ENCODE assay signal across 8 mouse cellular contexts in genomic region chr4:140960781-140961466, GRCm38 (mm10). TPM values are rescaled to one million over a fixed set of nuclear protein-coding genes. Genes with fewer than 3 reads are reported as not detected.
DNase-seq lines count a peak whose midpoint lies in the region; ATAC-seq and TF ChIP-seq lines count a peak whose summit lies in the region.

Sdhb (plus strand) TSS chr4:140961203.

- TF ChIP-seq POLR2A in kidney, adult 2 months (IDR thresholded peaks at IDR 0.05; ENCODE audit: low read depth, low read length) = no peak
- TF ChIP-seq POLR2A in spleen, adult 2 months (IDR thresholded peaks at IDR 0.05; ENCODE audit: low read depth, low read length) = no peak

- H3K27ac ChIP-seq in embryonic facial prominence, embryonic 13.5 days = peak within 1 kb of the TSS; percentile 73
- H3K27ac ChIP-seq in kidney, adult 2 months (ENCODE audit: insufficient read depth, low read depth, low read length) = peak within 1 kb of the TSS; percentile 85
- H3K27ac ChIP-seq in limb, embryonic 12.5 days = peak within 1 kb of the TSS; percentile 81
- H3K27ac ChIP-seq in midbrain, embryonic 15.5 days = peak within 1 kb of the TSS; percentile 91
- peak within 1 kb of the TSS; percentile 87 for H3K27ac ChIP-seq in spleen, adult 2 months (ENCODE audit: insufficient read depth, low read length)

- peaks cover 2% of the 10 kb centered on the region; the same call in 1 of the 2 replicates for H3K36me3 ChIP-seq in embryonic facial prominence, embryonic 13.5 days
- H3K36me3 ChIP-seq in kidney, adult 2 months (ENCODE audit: control insufficient read depth, insufficient read depth, low read length) = no peaks in the 10 kb centered on the region
- peaks cover 4% of the 10 kb centered on the region for H3K36me3 ChIP-seq in limb, embryonic 12.5 days
- H3K36me3 ChIP-seq in midbrain, embryonic 15.5 days (replicated peaks) = no peaks in the 10 kb centered on the region
- H3K36me3 ChIP-seq in spleen, adult 2 months (ENCODE audit: control insufficient read depth, insufficient read depth, low read length) = no peaks in the 10 kb centered on the region; the same call in 1 of the 2 replicates

- H3K9me3 ChIP-seq in embryonic facial prominence, embryonic 13.5 days = no peaks in the 10 kb centered on the region
- H3K9me3 ChIP-seq in limb, embryonic 12.5 days = no peaks in the 10 kb centered on the region
- H3K9me3 ChIP-seq in midbrain, embryonic 15.5 days = no peaks in the 10 kb centered on the region

- peak within 1 kb of the TSS; percentile 67 for H3K4me3 ChIP-seq in embryonic facial prominence, embryonic 13.5 days
- peak within 1 kb of the TSS; percentile 67 for H3K4me3 ChIP-seq in kidney, adult 2 months (ENCODE audit: insufficient read depth, low read depth, low read length)
- H3K4me3 ChIP-seq in limb, embryonic 12.5 days (replicated peaks) = peak within 1 kb of the TSS; percentile 94
- peak within 1 kb of the TSS; percentile 89 for H3K4me3 ChIP-seq in midbrain, embryonic 15.5 days
- H3K4me3 ChIP-seq in spleen, adult 2 months (ENCODE audit: extremely low read depth, insufficient read depth, insufficient read length) = peak within 1 kb of the TSS; percentile 88

- TF ChIP-seq CTCF in kidney, adult 2 months (conservative IDR thresholded peaks at IDR 0.05; ENCODE audit: insufficient read depth, insufficient read length, low read depth, low read length) = no peak
- TF ChIP-seq CTCF in spleen, adult 2 months (IDR thresholded peaks at IDR 0.05; ENCODE audit: extremely low read depth, insufficient read depth, insufficient read length, insufficient replicate concordance) = no peak

- WGBS in embryonic facial prominence, embryonic 13.5 days = 2% methylated on average over 37 of the region's 37 CpGs
- WGBS in kidney, adult 2 months = under 1% methylated on average over 37 of the region's 37 CpGs
- 3% methylated on average over 37 of the region's 37 CpGs for WGBS in limb, embryonic 12.5 days
- 2% methylated on average over 37 of the region's 37 CpGs for WGBS in midbrain, embryonic 15.5 days
- 6% methylated on average over 37 of the region's 37 CpGs for WGBS in spleen, adult 2 months

- peaks cover 50% of the 10 kb centered on the region for H3K4me1 ChIP-seq in embryonic facial prominence, embryonic 13.5 days
- H3K4me1 ChIP-seq in kidney, adult 2 months (ENCODE audit: control insufficient read depth, insufficient read depth, low read length) = peaks cover 16% of the 10 kb centered on the region; the same call in 1 of the 2 replicates
- H3K4me1 ChIP-seq in limb, embryonic 12.5 days (replicated peaks) = peaks cover 24% of the 10 kb centered on the region
- H3K4me1 ChIP-seq in midbrain, embryonic 15.5 days = peaks cover 49% of the 10 kb centered on the region
- peaks cover 10% of the 10 kb centered on the region; the same call in 1 of the 2 replicates for H3K4me1 ChIP-seq in spleen, adult 2 months (ENCODE audit: control insufficient read depth, insufficient read depth, insufficient read length)

- DNase-seq in 3134 (ENCODE audit: extremely low read depth, insufficient read length, low spot score) = peak; percentile 97
- DNase-seq in adrenal gland, postnatal 36 days = peak; percentile 97 to 98
- peak; percentile 96 to 99 for DNase-seq in heart, adult 18-20 months
- peak; percentile 99 for DNase-seq in kidney, adult 2 months
- DNase-seq in spleen, adult 2 months (ENCODE audit: low read depth in 1 of 2, low spot score in 2 of 2) = peak; percentile 90 to 95

- peaks cover 7% of the 10 kb centered on the region for H3K27me3 ChIP-seq in embryonic facial prominence, embryonic 13.5 days
- H3K27me3 ChIP-seq in kidney, adult 2 months (replicated peaks; ENCODE audit: control insufficient read depth, insufficient read depth, low read length) = no peaks in the 10 kb centered on the region
- H3K27me3 ChIP-seq in limb, embryonic 12.5 days = no peaks in the 10 kb centered on the region
- no peaks in the 10 kb centered on the region for H3K27me3 ChIP-seq in midbrain, embryonic 15.5 days (replicated peaks)
- no peaks in the 10 kb centered on the region for H3K27me3 ChIP-seq in spleen, adult 2 months (ENCODE audit: control insufficient read depth, insufficient read depth, low read length)

- peak within 1 kb of the TSS; percentile 96 for H3K4me2 ChIP-seq in embryonic facial prominence, embryonic 13.5 days
- H3K4me2 ChIP-seq in limb, embryonic 12.5 days = peak within 1 kb of the TSS; percentile 96
- H3K4me2 ChIP-seq in midbrain, embryonic 15.5 days = peak within 1 kb of the TSS; percentile 79

- ATAC-seq in embryonic facial prominence, embryonic 13.5 days (ENCODE audit: insufficient number of reproducible peaks, insufficient read depth, low FRiP score, low TSS enrichment, low read depth) = peak; percentile 92
- ATAC-seq in limb, embryonic 12.5 days (ENCODE audit: insufficient number of reproducible peaks, insufficient read depth, low FRiP score, low TSS enrichment, low read depth) = peak; percentile 94
- ATAC-seq in midbrain, embryonic 15.5 days (replicated peaks) = peak; percentile 93

- peak within 1 kb of the TSS; percentile 85 for H3K9ac ChIP-seq in embryonic facial prominence, embryonic 13.5 days
- peak within 1 kb of the TSS; percentile 89 for H3K9ac ChIP-seq in limb, embryonic 12.5 days (replicated peaks)
- peak within 1 kb of the TSS; percentile 93 for H3K9ac ChIP-seq in midbrain, embryonic 15.5 days

RNA-seq across cellular contexts. Expression of gene Sdhb, which starts in this region (rescaled TPM):
- 100 to 1,000 TPM; 418 to 498 TPM for total RNA-seq in adrenal gland, postnatal 36 days (2021)
- polyA plus RNA-seq in embryonic facial prominence, embryonic 13.5 days (2015; fragmentation: Nextera tagmentation; extraction: Ambion mirVana) = 393 and 412 TPM in 2 replicates
- total RNA-seq in heart, adult 18-20 months (2021) = 1,000 to 10,000 TPM; 1,306 to 1,387 TPM
- polyA plus RNA-seq in kidney, adult 2 months (2012; rRNA removed) = 655 and 703 TPM in 2 replicates
- 381 and 392 TPM in 2 replicates for polyA plus RNA-seq in limb, embryonic 12.5 days (2016; fragmentation: Nextera tagmentation; extraction: Ambion mirVana)
- 442 and 447 TPM in 2 replicates for polyA plus RNA-seq in midbrain, embryonic 15.5 days (2015; fragmentation: Nextera tagmentation; extraction: Ambion mirVana)
- 66.0 and 79.2 TPM in 2 replicates for polyA plus RNA-seq in spleen, adult 2 months (2012; rRNA removed)

Comparison
In these comparisons a context has a peak if more than half of its experiments do, and no peak if none do; other contexts are left out.
1. Peak in every context shown above with its lines: DNase-seq, ATAC-seq, H3K4me3 ChIP-seq and H3K27ac ChIP-seq.